Mouse (Mus musculus) urinary bladder, adult 18-20 months (tissue): Measurements from ENCODE around the gene Zfhx2.

Experiments used
- DNase-seq, 2 experiments: peaks; one replicate each; pipeline ENCODE4 v3.0.0; 2022; ENCODE audit warnings: low spot score in 2 of 2, mixed read lengths in 2 of 2

Gene Zfhx2

GRCm38 (mm10) chr14:55078366-55078989 lies 13.6 kb downstream of the Zfhx2 start:
- DNase-seq: no peak

- no peak for DNase-seq
Observed at GRCm38 (mm10) chr14:55077481-55078365, 14.4 kb downstream of the Zfhx2 start.

- DNase-seq: no peak
Observed at GRCm38 (mm10) chr14:55076956-55077355, 15.2 kb downstream of the Zfhx2 start.

GRCm38 (mm10) chr14:55076224-55076623 lies 15.9 kb downstream of the Zfhx2 start:
- DNase-seq: no peak

- no peak for DNase-seq
Observed at GRCm38 (mm10) chr14:55074416-55074815, 17.7 kb downstream of the Zfhx2 start.

GRCm38 (mm10) chr14:55071756-55072155 lies 20.4 kb downstream of the Zfhx2 start:
- peak in 1 of 2 experiments; percentile 19 for DNase-seq

GRCm38 (mm10) chr14:55066042-55066441 lies 26.1 kb downstream of the Zfhx2 start:
- no peak for DNase-seq

- no peak for DNase-seq
Observed at GRCm38 (mm10) chr14:55065391-55065790, 26.7 kb downstream of the Zfhx2 start.

GRCm38 (mm10) chr14:55064481-55065370 lies 27.4 kb downstream of the Zfhx2 start:
- no peak for DNase-seq

GRCm38 (mm10) chr14:55063581-55064381 lies 28.3 kb downstream of the Zfhx2 start:
- DNase-seq: no peak

- DNase-seq: no peak
Observed at GRCm38 (mm10) chr14:55063117-55063516, 29.0 kb downstream of the Zfhx2 start.

GRCm38 (mm10) chr14:55062626-55063025 lies 29.5 kb downstream of the Zfhx2 start:
- no peak for DNase-seq

- DNase-seq: no peak
Observed at GRCm38 (mm10) chr14:55061845-55062244, 30.3 kb downstream of the Zfhx2 start.

- DNase-seq: no peak
Observed at GRCm38 (mm10) chr14:55059931-55060330, 32.2 kb downstream of the Zfhx2 start.

- no peak for DNase-seq
Observed at GRCm38 (mm10) chr14:55059009-55059408, 33.1 kb downstream of the Zfhx2 start.

GRCm38 (mm10) chr14:55055167-55055834 lies 36.8 kb downstream of the Zfhx2 start:
- no peak for DNase-seq

GRCm38 (mm10) chr14:55054191-55054749 lies 37.9 kb downstream of the Zfhx2 start:
- DNase-seq: no peak

- no peak for DNase-seq
Observed at GRCm38 (mm10) chr14:55053708-55054190, 38.4 kb downstream of the Zfhx2 start.

- DNase-seq: no peak
Observed at GRCm38 (mm10) chr14:55053050-55053449, 39.1 kb downstream of the Zfhx2 start.

GRCm38 (mm10) chr14:55052496-55052895 lies 39.6 kb downstream of the Zfhx2 start:
- DNase-seq: no peak
